Mouse (Mus musculus) midbrain, embryonic 10.5 days (tissue): ENCODE data around the gene Tdrd9. TPM values are rescaled to one million over a fixed set of nuclear protein-coding genes. Genes with fewer than 3 reads are reported as not detected.
"Not testable (repeated sequence)": the region's sequence is repeated elsewhere in the genome, so short reads cannot be mapped to it uniquely, and the experiment has no call there.

Experiments used
- DNase-seq: peaks from one replicate; pipeline ENCODE4 v3.0.0-alpha.2; 2017; ENCODE audit warnings: low spot score
- H3K27ac ChIP-seq: fragments of 300-500 bp; sonication (generic); replicated peaks from 2 replicates; pipeline ENCODE4 v1.5.1; 2016; ENCODE audit warnings: mild to moderate bottlenecking
- H3K27me3 ChIP-seq: fragments of 300-500 bp; sonication (generic); 2 replicates; pipeline ENCODE4 v1.6.1; 2016; ENCODE audit warnings: low read depth, mild to moderate bottlenecking; ENCODE audit not compliant: poor library complexity, severe bottlenecking
- H3K36me3 ChIP-seq: fragments of 300-500 bp; sonication (generic); 2 replicates; pipeline ENCODE4 v1.6.1; 2016; ENCODE audit warnings: mild to moderate bottlenecking, moderate library complexity
- H3K4me1 ChIP-seq: fragments of 300-500 bp; sonication (generic); 2 replicates; pipeline ENCODE4 v1.6.1; 2016
- H3K4me3 ChIP-seq: fragments of 300-500 bp; sonication (generic); 2 replicates; pipeline ENCODE4 v1.5.1; 2016; ENCODE audit warnings: mild to moderate bottlenecking, moderate library complexity
- H3K9me3 ChIP-seq: fragments of 300-500 bp; sonication (generic); replicated peaks from 2 replicates; pipeline ENCODE4 v1.6.1; 2016; ENCODE audit warnings: mild to moderate bottlenecking
- WGBS: fragments of 180-500 bp; shearing (Covaris S2); methylation state at CpG from one replicate; pipeline ENCODE4 v1.1.7; 2016; 5-methylcytosine and 5-hydroxymethylcytosine counted together
- polyA plus RNA-seq: library from polyadenylated mRNA; unstranded; fragments of >200 nt; fragmentation: Nextera tagmentation; extraction: Ambion mirVana; gene quantifications from 2 replicates; pipeline ENCODE4 v1.2.1, GENCODE M21; 2016

Gene Tdrd9
- polyA plus RNA-seq, 1 experiment from 2014 or later = 1.0 TPM

DNA sequence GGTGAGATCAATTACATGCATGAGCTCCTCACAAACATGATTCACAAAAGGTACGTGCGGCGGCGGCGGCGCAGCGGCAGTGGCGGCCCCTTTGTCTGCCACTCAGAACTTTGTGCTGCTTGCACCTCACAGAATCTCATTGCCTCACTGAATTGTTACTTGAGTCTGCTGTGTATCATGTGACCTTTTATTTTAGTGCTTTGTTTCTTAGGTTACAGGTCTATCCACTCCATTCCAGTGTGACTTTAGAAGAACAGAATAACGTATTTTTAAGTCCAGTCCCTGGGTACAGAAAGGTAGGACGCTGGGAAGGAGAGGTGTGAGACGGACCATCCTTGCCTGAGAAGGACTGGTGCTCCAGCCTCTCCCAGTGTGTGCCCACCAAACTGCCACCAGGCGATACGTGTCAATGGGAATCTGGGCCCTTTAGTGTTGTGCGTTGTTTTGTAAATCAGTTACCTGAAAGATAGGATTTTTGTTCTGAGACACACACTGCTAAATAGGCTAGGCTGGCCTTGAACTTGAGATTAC lies 42.0 kb downstream of the Tdrd9 start:
- Histone ChIP-seq H3K27me3 (no peaks in the 10 kb centered on the region), H3K9me3 (no peaks in the 10 kb centered on the region), H3K4me1 (peaks cover 18% of the 10 kb centered on the region), H3K27ac (peak overlapping the region; percentile 88), H3K36me3 (no peaks in the 10 kb centered on the region), H3K4me3 (peak overlapping the region; percentile 48)
- WGBS = 15% methylated on average over 14 of the region's 14 CpGs
- DNase-seq = peak; percentile 65

DNA sequence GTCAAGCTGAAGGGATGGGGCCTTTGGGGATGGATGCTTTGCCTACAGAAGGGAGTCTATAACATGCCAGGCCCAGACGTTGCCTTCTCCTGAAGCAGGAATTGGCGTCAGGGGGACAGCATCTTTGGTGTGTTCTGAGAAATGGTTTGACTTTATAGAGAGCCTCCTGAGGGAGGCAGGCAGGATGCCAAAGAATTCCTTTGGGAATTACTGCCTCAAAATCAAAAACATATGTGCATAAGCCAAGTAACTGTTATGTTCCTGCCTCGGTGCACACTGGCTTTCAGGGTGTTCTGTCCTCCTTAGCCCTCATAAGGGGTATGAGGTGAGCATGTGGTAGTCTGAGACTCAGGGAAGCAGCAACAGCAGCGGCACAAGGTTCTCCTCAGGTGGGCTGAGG lies 45.0 kb downstream of the Tdrd9 start:
- no peak for DNase-seq
- WGBS = 78% methylated on average over 4 of the region's 4 CpGs
- peaks cover 18% of the 10 kb centered on the region for H3K4me1 ChIP-seq
- H3K36me3 ChIP-seq = no peaks in the 10 kb centered on the region
- H3K9me3 ChIP-seq = peaks cover 12% of the 10 kb centered on the region
- H3K27me3 ChIP-seq = no peaks in the 10 kb centered on the region
- H3K27ac ChIP-seq = no peak overlapping the region; the same call in 1 of the 2 replicates
- no peak overlapping the region for H3K4me3 ChIP-seq

DNA sequence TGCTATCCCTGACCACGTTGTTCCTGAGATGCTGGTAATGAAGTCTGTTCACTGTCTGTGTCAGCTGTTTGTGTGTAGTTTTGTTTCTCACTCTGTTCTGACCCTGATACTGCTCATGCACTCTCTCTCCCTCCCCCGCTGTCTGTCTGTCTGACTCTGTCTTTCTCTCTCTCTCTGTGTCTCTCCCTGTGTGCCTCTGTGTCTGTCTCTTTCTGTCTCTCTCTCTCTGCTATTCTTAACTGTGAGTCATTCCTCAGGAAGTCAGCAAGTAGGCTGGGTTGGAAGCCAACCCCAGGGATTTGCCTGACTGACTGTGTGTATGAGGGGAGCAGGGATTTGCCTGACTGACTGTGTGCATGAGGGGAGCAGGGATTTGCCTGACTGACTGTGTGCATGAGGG lies 51.9 kb downstream of the Tdrd9 start:
- DNase-seq = no peak
- 83% methylated on average over 2 of the region's 2 CpGs for whole genome bisulfite sequencing

DNA sequence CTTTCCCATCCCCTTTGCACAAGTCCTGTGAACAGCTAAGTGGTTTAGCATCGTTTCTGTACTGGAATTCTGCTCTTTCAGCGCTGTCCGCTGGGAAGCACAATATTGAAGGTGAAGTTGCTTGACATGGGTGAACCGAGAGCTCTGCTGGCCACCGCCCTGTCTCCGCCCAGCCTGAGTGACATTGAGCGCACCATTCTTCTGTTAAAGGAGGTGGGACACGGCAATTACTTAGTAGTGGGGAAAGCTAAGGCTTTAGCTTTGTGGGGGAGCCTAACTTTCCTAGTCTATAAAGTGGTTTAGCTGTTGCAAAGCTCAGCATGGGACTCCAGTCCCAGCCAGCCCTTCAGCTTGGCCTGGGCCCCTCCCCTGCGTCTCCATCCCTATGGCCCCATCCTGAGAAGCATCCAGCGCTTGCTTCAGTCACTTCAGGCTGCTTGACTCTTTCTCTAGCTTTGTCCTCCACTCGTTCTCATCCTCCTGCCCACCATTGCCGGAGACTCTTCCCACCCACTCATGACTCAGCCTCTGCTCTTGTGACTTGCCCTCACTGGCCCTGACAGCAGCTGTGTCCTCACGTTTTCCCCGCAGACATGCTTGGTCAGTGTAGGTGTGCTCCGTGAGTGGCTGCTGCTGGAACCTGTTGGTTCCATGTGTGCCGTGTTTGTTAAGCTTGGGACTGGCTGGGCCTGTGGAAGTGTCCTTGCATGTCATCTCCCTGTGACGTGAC lies 53.4 kb downstream of the Tdrd9 start:
- 78% methylated on average over 17 of the region's 17 CpGs for whole genome bisulfite sequencing

More for the DNA sequence above, 51.9 kb downstream of the Tdrd9 start:
- Histone ChIP-seq H3K9me3 (peaks cover 17% of the 10 kb centered on the region), H3K27me3 (no peaks in the 10 kb centered on the region), H3K4me3 (no peak overlapping the region), H3K36me3 (no peaks in the 10 kb centered on the region), H3K4me1 (peaks cover 3% of the 10 kb centered on the region; the same call in 1 of the 2 replicates), H3K27ac (no peak overlapping the region)

DNA sequence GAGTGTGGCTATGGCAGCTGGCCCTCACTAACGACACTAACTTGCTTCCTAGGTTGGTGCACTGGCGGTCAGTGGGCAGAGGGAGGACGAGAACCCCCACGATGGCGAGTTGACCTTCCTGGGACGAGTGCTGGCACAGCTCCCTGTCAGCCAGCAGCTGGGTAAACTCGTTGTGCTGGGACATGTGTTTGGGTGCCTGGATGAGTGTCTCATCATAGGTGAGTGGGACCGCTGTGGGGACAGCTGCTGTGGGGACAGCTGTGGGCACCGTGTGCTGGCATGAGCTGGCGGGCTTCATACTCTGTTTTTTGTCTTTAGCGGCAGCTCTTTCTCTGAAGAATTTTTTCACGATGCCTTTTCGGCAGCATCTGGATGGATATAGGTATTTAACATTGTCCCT lies 54.1 kb downstream of the Tdrd9 start:
- Histone ChIP-seq H3K27ac (0 out of 2 replicates have a peak overlapping the region, but pooled peaks have one; percentile 25), H3K36me3 (no peaks in the 10 kb centered on the region), H3K27me3 (no peaks in the 10 kb centered on the region), H3K9me3 (peaks cover 10% of the 10 kb centered on the region; the same call in 1 of the 2 replicates), H3K4me1 (peaks cover 3% of the 10 kb centered on the region; the same call in 1 of the 2 replicates), H3K4me3 (no peak overlapping the region)
- DNase-seq = no peak
- 87% methylated on average over 13 of the region's 13 CpGs for WGBS

More for the DNA sequence above, 53.4 kb downstream of the Tdrd9 start:
- Histone ChIP-seq H3K4me1 (peaks cover 3% of the 10 kb centered on the region; the same call in 1 of the 2 replicates), H3K27ac (0 out of 2 replicates have a peak overlapping the region, but pooled peaks have one; percentile 25), H3K9me3 (peaks cover 16% of the 10 kb centered on the region), H3K4me3 (no peak overlapping the region), H3K27me3 (no peaks in the 10 kb centered on the region), H3K36me3 (no peaks in the 10 kb centered on the region)
- no peak for DNase-seq

DNA sequence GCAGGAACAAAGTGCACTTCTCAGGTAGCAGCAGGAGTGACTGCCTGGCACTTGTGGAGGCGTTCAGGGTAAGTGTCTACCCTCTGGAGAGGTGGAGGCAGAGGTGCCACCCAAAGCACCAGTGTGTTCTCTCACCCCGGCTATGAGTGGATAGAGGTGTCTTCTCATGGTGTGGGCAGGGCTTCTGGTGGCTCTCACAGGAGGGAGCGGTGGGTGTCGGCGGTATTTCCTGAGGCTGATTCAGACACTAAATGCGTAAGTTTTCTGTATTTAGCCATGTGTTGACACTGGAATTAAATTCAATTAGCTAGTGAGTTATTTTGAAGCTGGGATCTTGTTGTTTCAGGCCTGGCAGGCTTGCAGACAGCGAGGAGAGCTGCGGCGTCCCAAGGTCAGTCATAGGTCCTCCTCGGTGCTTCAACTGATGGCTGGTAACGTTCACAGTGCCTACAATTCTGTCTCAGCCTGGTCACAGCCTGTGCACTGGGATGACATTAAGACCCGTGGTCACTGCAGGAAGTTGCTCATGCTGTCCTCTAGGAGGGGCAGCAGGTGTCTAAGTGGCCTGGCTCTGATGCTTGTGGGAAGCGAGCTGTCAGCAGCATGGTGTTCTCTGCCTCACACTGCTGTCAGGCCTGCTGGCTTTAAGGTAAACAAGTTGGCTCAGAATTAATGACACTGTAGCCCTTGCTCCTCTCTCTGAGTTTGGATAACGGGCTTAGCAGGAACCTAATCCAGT lies 54.7 kb downstream of the Tdrd9 start:
- Histone ChIP-seq H3K9me3 (peaks cover 7% of the 10 kb centered on the region; the same call in 1 of the 2 replicates), H3K4me3 (no peak overlapping the region), H3K27me3 (no peaks in the 10 kb centered on the region), H3K4me1 (peaks cover 3% of the 10 kb centered on the region; the same call in 1 of the 2 replicates), H3K36me3 (no peaks in the 10 kb centered on the region), H3K27ac (no peak overlapping the region)
- no peak for DNase-seq
- WGBS = 85% methylated on average over 14 of the region's 14 CpGs

DNA sequence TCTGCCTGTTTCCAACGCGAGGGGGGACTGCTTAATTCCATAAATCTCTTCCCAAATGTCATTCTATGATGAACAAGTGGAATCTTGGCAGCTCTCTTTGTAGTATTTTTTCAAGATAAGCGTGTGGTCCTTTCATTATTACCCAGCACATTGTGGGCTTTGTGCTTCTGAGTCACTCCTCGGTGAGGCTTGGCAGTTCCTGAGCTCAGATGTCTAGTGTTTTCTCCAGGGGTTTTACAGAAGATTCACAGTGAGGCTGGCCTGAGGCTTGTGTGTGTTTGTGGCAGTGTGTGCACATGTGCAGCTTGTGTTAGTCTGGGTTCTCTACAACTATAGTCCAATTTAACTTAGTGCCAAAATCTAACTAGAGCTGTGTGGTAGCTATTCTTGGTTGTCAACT lies 56.0 kb downstream of the Tdrd9 start:
- 75% methylated on average over 4 of the region's 4 CpGs for WGBS
- no peaks in the 10 kb centered on the region for H3K36me3 ChIP-seq
- no peak overlapping the region for H3K4me3 ChIP-seq
- H3K9me3 ChIP-seq = no peaks in the 10 kb centered on the region
- no peak for DNase-seq
- H3K4me1 ChIP-seq = peaks cover 3% of the 10 kb centered on the region; the same call in 1 of the 2 replicates
- no peak overlapping the region for H3K27ac ChIP-seq
- no peaks in the 10 kb centered on the region for H3K27me3 ChIP-seq

DNA sequence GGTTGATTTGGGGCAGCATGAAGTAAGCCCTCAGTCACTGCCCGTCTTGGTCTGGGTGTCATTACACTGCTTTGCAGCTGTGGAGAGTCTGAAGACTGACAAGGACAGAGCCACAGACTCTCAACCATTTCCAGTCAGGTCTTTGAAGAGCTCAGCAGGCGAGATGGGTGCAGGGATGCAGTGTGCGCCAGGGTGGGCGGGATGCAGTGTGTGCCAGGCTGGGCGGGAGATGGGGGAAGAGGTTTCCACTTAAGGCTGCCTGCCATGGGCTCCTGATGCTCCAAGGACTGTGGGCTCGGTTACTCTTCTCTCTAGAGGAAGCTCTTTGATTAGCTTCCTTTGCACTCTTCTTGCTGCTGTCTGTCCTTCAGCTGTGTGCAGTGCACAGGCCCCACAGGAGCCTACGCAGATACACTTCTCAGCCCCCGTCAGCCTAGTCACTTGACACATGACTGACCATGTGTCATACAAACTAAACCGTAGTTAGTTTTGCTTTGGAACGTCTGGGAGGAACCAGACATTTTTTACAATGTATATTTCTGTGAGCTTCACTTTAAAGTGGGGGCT lies 62.1 kb downstream of the Tdrd9 start:
- Histone ChIP-seq H3K4me1 (peaks cover 5% of the 10 kb centered on the region; the same call in 1 of the 2 replicates), H3K36me3 (no peaks in the 10 kb centered on the region), H3K4me3 (no peak overlapping the region), H3K9me3 (no peaks in the 10 kb centered on the region), H3K27ac (no peak overlapping the region), H3K27me3 (no peaks in the 10 kb centered on the region)
- WGBS = 84% methylated on average over 10 of the region's 10 CpGs
- DNase-seq = no peak

DNA sequence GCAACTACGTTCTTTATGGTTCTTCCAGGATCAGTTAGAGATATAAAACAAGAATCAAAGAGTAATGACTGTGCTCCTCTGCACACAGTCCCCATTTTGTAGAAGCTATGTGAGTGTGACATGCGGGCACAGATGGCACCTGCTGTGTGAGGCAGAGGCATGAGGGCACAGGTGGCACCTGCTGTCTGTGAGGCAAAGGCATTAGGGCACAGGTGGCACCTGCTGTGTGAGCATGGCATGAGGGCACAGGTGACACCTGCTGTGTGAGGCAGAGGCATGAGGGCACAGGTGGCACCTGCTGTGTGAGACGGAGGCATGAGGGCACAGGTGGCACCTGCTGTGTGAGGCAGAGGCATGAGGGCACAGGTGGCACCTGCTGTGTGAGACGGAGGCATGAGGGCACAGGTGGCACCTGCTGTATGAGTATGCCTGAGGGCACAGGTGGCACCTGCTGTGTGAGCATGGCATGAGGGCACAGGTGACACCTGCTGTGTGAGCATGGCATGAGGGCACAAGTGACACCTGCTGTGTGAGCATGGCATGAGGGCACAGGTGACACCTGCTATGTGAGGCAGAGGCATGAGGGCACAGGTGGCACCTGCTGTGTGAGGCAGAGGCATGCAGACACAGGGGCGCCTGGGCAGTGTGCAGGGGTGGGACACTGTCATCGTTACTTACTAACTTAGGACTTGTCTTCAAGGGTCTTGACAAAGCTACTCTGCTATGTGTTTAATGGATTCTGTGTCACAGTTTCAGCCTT lies 64.2 kb downstream of the Tdrd9 start:
- WGBS = 93% methylated on average over 6 of the region's 6 CpGs
- H3K27ac ChIP-seq, H3K27me3 ChIP-seq, H3K9me3 ChIP-seq, H3K4me3 ChIP-seq, H3K36me3 ChIP-seq, H3K4me1 ChIP-seq, DNase-seq: not testable (repeated sequence)

DNA sequence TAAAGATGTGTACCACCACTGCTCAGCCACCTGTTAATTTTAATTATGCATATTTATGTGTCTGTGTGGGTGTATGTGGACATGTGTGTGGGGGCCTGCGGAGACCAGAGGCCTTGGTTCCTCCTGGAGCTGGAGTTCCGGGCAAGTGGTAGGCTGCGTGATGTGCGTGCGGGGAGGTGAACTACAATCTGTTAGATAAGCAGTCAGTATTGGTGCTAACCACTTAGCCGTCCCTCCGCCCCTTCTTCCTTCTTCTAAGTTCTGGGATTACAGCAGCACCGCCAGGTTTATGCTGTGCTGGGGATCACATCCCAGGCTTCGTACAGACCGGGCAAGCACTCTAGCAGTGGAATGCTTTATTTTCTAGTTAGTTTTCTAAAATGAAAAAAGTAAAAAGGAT lies 67.1 kb downstream of the Tdrd9 start:
- Histone ChIP-seq H3K4me1 (peaks cover 5% of the 10 kb centered on the region; the same call in 1 of the 2 replicates), H3K27me3 (no peaks in the 10 kb centered on the region), H3K4me3 (no peak overlapping the region), H3K27ac (no peak overlapping the region), H3K36me3 (no peaks in the 10 kb centered on the region), H3K9me3 (no peaks in the 10 kb centered on the region)
- no peak for DNase-seq
- 93% methylated on average over 10 of the region's 10 CpGs for WGBS

DNA sequence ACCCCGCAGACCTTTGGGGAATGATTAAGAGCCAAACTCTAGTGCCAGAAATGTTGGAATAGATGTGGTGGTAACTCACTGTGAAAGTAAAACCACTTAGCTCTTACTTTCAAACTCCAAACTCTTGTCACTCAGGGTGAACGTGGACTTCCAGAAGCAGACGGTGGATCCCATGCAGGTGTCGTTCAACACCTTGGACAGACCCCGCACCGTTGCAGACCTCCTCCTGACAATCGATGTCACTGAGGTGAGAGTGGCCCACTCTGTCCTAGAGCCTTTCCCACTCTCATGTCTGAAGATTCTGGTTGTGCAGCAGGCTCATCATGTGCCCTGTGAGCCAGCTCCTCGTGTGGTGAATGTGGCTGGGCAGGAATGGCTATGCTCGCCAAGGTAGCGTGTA lies 67.8 kb downstream of the Tdrd9 start:
- Histone ChIP-seq H3K27ac (no peak overlapping the region), H3K27me3 (no peaks in the 10 kb centered on the region), H3K4me3 (no peak overlapping the region), H3K36me3 (no peaks in the 10 kb centered on the region), H3K4me1 (peaks cover 5% of the 10 kb centered on the region; the same call in 1 of the 2 replicates), H3K9me3 (no peaks in the 10 kb centered on the region)
- WGBS = 93% methylated on average over 10 of the region's 10 CpGs
- DNase-seq = no peak

DNA sequence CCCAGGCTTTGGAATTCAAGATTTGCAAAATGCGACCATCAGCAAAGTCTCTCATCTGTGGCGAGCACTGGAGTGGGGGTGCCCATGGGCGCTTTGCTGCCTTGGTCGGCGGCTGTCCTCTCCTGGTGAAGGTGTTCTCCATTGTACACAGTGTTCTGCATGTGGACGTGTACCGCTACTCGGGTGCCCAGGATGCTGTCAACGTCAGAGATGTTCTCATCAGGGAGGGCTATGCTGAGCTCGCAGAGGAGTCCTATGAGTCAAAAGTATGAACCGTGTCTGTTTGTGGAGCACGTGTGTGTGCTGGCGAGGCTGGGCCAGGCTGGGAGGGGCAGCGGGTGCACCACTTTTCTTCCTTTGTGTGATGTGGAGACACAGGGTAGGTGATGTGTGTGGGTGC lies 71.3 kb downstream of the Tdrd9 start:
- peaks cover 5% of the 10 kb centered on the region; the same call in 1 of the 2 replicates for H3K4me1 ChIP-seq
- no peak overlapping the region for H3K4me3 ChIP-seq
- DNase-seq = no peak
- no peaks in the 10 kb centered on the region for H3K9me3 ChIP-seq
- no peaks in the 10 kb centered on the region for H3K27me3 ChIP-seq
- 90% methylated on average over 14 of the region's 14 CpGs for WGBS
- no peak overlapping the region for H3K27ac ChIP-seq
- H3K36me3 ChIP-seq = no peaks in the 10 kb centered on the region
